Mouse (Mus musculus): ENCODE results near the gene Entpd6.

Gene Entpd6

DNA sequence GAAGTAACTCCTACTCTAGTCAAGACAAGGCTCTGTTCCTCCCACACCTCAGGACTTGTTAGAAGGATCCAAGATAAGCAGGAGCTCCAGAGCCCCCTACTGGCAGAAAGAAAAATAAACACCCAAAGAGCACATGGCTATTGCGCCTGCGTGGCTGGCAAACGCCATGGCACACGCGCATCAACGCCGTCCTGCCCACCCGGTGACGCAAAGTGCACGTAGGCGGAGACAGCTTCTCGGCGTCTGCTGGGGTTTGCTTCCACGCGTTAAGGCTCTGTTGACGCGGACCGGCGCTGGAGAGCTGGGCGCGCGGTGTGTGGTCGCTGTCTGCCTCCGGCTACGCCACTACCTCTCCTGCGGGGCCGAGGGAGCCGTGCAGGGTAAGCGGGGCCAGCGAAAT, at the start of gene Entpd6:
Gene Entpd6 (plus strand): TSS at position 189 of the 400 bp plus-strand sequence.
- peak; percentile 84 to 93 for DNase-seq (ENCODE audit: low spot score in 2 of 2)

- DNase-seq (ENCODE audit: low spot score in 2 of 2), result no peak
Measured at GRCm38 (mm10) chr2:150712167-150712674, 36.6 kb upstream of the Entpd6 start.

DNA sequence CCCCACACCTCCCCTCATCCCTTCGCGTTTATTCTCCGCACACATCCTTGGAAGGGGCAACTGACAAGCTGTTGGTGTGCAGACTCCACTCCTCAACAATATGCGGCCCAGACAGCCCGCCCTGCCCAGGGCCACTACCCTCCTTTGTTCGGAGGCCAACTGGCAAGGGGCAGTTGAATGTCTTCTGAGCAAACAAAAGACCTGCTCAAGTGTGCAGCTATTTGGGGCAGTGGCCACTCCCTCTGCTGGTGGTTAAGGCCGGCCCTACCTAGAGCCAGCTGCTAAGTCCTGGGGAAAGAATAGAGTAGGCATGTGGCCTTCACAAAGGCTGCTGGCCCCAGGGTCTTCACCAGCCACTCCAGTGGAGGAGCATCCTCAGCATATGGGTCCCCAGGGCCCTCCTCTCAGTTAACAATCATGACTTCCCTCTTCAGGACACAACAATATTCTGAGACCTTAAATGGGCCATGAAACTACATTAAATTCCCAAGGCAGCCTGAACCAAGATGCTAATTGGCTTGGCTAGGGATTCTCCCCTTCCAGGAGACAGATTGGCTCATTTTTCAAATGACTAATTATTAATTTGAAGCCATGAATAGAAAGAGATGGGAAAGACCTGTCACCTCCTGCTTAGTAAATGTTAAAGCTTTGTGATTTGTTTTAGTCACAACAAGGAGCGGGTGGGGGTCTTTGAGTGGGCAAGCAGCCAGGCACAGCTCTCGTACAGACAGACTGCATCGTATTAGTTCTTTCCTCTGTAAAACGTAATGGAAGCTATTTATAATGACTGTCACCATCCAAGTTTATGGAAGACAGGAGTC, 12.9 kb upstream of the Entpd6 start:
- peak in 1 of 2 experiments; percentile 16 for DNase-seq (ENCODE audit: low spot score in 2 of 2)

- DNase-seq (ENCODE audit: low spot score in 2 of 2), result no peak
Measured at GRCm38 (mm10) chr2:150737881-150738280, 11.0 kb upstream of the Entpd6 start.

- DNase-seq (ENCODE audit: low spot score in 2 of 2), result no peak
Measured at GRCm38 (mm10) chr2:150740145-150740841, 8.5 kb upstream of the Entpd6 start.

- no peak for DNase-seq (ENCODE audit: low spot score in 2 of 2)
Measured at GRCm38 (mm10) chr2:150741405-150741804, 7.4 kb upstream of the Entpd6 start.

DNA sequence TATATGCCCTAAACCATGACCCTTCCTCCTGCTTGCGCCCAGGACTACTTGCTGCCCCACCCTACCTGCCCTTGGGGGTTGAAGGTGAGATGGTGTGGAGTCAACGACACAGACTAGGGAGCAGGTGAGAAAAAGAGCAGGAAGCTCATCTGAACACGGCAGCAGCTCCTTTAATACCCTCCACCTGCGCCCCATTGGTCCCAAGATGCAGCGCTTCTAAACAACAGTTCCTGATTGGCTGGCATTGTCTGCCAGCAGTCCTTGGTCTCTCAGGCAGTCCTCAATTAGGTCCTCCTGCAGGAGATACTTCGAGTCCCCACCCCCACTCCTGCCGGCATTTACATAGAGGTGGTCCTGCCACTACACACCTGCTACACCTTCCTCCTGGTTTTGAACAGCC, 3.8 kb upstream of the Entpd6 start:
- DNase-seq (ENCODE audit: low spot score in 2 of 2), result no peak

GRCm38 (mm10) chr2:150749283-150749682, 441 bp downstream of the Entpd6 start:
- no peak for DNase-seq (ENCODE audit: low spot score in 2 of 2)

DNA sequence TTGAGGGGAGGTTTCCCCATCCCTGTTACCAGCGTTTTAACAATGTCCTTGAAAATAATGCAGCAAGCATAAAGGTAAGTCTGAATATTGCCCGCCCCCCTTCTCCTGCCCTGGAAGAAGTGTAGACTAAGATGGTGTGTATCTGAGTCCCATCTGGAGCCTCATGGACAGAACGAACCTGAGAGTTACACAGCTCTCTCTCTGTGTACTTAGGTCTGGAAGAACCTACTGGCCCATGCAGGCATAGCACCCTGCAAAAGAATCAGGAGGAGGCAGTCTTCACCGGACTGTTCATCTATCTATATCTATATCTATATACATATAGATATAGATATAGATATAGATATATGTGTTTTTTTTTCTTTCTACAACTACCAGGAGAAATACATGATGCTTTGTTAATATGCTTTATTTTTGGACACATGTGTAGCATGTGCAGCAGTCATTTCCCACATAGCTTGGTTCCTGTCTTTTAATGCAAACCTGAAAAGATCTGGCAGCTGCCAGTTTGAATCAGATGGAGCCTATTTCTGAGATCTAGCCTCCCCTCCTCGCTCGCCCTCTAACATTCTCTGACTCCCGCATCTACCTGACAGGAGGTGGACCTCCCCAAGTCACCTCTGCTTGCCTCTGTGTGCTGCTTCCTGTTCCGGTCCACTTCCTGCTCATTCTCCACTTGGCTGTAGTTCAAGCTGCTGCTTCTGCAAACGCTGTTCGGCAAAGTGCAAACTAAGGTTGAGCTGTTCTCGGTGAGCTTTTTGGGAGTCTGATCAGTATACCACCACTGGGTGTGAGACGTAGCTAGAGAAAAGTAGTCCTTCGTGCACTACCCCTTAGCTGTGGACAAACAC, 1.5 kb downstream of the Entpd6 start:
- DNase-seq (ENCODE audit: low spot score in 2 of 2), result no peak

DNA sequence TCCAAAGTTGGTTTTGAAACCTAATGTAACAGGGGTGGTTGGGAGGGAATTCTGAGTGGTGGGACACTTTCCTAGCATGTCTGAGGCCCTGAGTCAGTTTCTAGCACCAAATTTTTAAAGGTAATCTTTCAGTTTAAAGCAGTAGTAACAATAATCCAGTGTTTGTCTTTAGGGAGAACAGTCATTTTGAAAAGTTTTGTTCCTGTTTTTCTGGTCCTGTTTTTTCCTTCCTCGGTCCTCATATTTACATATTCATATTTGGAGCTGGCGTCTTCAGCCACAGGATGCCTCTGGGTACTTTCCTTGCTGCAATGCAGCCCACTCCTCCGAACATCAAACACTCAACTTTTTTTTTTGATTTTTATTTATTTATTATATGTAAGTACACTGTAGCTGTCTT, 6.2 kb downstream of the Entpd6 start:
- DNase-seq (ENCODE audit: low spot score in 2 of 2), result no peak

DNA sequence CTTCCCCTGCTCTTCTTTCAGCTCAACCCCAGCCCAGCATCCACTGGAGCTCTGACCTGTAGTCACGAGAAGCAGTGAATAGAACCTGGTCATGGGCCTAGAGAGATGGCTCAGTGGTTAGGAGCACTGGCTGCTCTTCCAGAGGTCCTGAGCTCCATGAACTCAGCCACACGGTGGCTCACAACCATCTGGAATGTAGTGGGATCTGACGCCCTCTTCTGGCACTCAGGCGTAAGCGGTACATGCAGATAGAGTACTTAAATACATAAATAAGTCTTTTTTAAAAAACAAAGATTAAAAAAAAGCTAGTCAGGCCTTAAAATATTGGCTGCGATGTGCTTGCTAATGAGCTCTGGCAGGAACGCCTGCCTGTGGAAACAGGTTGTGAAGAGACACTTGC, 12.6 kb downstream of the Entpd6 start:
- DNase-seq (ENCODE audit: low spot score in 2 of 2), result no peak

- no peak for DNase-seq (ENCODE audit: low spot score in 2 of 2)
Measured at GRCm38 (mm10) chr2:150765619-150766018, 16.8 kb downstream of the Entpd6 start.

DNA sequence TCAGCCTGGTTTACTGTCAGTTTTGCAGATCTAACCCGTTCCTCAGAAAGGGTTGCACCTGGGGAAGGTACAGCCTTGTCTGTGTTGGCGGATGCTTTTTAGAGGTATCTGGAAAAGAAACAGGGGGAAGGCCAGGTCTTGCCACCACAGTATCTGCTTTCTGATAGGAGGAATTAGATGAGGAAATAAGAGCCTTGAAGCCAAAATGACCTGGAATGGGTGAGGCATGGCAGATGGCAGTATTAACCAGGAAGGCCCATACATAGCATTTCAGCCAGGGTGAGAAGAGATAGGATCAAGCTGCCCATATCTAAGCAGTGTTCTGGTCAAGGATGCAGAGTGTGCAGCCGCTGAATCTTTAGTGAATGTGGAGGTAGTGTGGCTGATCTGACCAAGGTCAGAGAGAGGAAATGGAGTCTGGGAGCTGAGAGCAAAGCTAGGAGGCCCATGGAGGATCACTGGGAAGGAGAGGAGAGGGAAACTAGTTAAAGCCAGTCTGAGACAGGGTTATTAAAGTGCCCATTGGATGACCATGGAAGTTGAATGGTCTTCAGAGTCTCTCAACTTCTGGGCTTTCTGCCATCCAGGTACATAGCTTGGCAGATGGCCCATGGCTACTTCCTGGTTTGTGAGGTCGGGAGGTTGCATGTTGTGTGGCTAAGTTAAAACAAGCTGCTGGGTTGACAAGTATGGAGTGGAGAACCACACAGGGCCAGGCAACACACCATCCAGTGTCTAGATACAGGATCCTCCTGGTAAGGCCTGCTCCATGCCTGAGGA, 17.4 kb downstream of the Entpd6 start:
- DNase-seq (ENCODE audit: low spot score in 2 of 2), result no peak

GRCm38 (mm10) chr2:150768678-150769077, 19.8 kb downstream of the Entpd6 start:
- no peak for DNase-seq (ENCODE audit: low spot score in 2 of 2)

DNA sequence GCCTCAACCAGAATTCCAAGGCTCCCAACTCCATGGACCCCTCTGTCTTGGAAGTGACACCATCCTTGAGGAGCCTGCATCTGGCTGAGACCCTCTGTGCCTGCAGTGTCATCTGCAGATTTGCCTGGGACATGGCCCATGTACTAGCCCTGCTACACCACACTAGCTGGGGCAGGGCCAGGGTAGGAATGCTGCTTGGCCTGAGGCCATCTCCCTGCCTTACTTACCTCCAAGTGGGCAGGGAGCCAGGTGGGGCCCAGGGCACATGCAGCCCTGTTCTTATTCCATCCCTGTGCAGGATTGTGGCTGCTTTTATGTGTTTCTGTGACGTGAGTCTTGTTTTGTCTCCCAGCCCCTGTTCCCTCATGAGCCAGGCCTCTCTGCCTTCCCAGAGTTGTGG, 21.9 kb downstream of the Entpd6 start:
- peak in 1 of 2 experiments; percentile 44 for DNase-seq (ENCODE audit: low spot score in 2 of 2)

DNA sequence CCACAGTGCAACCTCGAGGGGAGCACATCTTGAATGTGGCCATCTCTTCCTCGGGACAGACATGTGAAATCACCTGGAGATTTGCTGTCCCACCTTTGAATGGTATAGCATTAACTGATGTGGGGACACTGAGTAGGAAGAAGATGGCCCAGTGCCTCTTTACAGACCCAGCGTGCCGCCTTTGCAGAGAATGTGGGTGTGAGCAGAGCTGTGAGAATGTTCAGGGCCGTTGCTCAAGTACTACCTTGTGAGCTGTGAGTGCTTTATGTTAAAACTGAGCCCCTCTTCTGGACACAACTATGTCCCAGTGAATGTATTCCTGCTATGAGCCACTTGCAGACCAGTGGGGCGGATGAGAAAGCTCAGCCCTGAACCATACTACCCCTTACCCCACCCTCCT, 22.3 kb downstream of the Entpd6 start:
- DNase-seq (ENCODE audit: low spot score in 2 of 2), result no peak

- no peak for DNase-seq (ENCODE audit: low spot score in 2 of 2)
Measured at GRCm38 (mm10) chr2:150771996-150772395, 23.2 kb downstream of the Entpd6 start.

DNA sequence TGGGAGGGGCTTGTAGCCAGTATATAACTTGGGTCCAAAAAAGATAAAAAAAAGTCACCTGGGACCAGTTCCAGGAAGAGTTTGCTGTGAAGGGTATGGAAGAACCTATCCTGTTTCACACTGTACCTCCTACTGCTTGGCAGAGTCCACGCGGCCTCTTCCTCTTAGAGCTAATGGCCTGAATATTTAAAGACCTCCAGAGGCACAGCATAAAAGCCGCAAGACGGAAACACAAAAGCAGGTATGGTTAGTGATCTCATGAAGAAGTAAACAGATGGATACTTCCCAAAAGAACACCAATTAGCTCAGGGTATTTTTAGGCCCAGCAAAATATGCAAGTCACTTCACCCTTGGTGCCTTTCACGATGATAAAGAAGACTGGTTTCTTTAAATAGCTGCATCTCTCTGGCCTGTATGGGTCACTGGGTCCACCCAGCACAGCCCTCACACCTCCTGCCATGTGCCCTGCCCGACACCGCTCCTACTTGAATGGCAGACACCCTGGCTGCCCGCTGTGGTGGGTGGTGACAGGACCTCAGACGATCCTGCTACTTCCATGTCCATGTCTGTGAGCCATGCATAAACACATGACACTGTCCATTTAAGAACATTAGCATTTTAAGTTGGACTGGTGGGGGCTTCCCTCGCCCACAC, 23.8 kb downstream of the Entpd6 start:
- no peak for DNase-seq (ENCODE audit: low spot score in 2 of 2)

GRCm38 (mm10) chr2:150782801-150783200, 34.0 kb downstream of the Entpd6 start:
- no peak for DNase-seq (ENCODE audit: low spot score in 2 of 2)
